ENCODE assay signal across 8 mouse cellular contexts in the genomic region with DNA sequence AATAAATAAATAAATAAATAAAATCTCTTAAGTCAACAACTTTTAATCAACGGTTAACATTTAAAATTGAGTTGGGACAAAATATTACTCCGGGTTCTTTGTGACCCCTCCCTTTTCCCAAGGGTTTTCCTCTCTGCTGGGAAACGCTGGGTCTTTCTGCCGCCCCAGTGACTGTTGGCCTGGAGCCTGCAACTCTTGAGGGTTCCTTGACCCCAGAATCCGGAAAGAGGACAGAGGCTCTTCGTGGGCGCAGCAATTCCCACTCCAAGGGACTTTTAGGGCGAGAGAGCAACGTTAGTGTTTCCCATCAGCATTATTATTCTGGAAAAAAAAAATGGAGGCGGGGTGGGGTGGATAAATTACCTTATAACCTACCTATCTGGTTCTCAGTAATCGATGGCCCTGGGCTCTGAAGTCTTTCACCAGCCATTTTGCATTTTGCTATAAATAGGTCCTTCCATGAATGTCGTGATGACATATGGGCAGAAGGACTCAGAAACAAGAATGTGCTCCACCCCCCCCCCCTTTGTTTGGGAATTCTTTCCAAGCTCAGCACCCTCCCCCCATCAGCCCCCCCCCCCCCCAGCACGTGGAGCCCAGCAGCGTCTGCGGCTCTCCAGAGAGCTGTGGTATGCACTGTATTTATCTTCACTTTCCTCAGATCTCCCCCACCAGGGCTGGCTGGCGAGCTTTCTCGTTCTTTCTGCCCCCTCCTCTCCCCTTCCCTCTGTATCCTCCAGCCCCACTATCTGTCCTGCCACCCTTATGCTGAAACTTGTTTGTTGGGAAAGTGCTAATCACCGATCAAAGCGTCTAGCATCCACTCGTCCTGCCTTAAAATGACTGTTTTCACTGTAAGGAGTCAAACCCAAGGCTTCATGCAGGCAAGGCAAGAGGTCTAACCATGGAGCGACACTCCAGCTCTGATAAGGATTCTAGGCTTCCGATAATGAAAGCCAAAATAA. TPM values are rescaled to one million over a fixed set of nuclear protein-coding genes. Genes with fewer than 3 reads are reported as not detected.
DNase-seq lines count a peak whose midpoint lies in the region; ATAC-seq lines count a peak whose summit lies in the region.

No protein-coding gene starts in this region.

- peaks cover 6% of the 10 kb centered on the region; the same call in 1 of the 2 replicates for H3K36me3 ChIP-seq in heart, embryonic 14.5 days (ENCODE audit: control insufficient read depth, insufficient read depth, low read length)

- peak overlapping the region; percentile 43 to 53 for H3K4me3 ChIP-seq in heart, embryonic 14.5 days (ENCODE audit: control insufficient read depth in 1 of 2, insufficient read depth in 1 of 2, low read depth in 1 of 2, low read length in 2 of 2)

- H3K9me3 ChIP-seq in heart, embryonic 14.5 days (ENCODE audit: control insufficient read depth, low read length), result no peaks in the 10 kb centered on the region

- H3K9ac ChIP-seq in heart, embryonic 14.5 days (ENCODE audit: low read length), result peak overlapping the region; percentile 75

- H3K4me1 ChIP-seq in heart, embryonic 14.5 days (ENCODE audit: control insufficient read depth in 2 of 2, insufficient read depth in 2 of 2, low read length in 2 of 2), result peaks cover 14 to 26% of the 10 kb centered on the region in 2 experiments

- peak overlapping the region; percentile 96 to 99 for H3K27ac ChIP-seq in heart, embryonic 14.5 days (replicated peaks in 1 of 2; ENCODE audit: control insufficient read depth in 1 of 2, insufficient read depth in 1 of 2, low read depth in 2 of 2, low read length in 2 of 2)

- ATAC-seq in heart, embryonic 14.5 days (ENCODE audit: insufficient number of reproducible peaks, insufficient read depth, low FRiP score, low read depth), result peak; percentile 68
- no peak for ATAC-seq in inflammation-experienced regulatory T-cells, adult 6 months

- DNase-seq in adrenal gland, adult (ENCODE audit: inconsistent age in 2 of 2, low spot score in 1 of 2), result peak; percentile 52 to 73
- DNase-seq in adrenal gland, adult 18-20 months (ENCODE audit: low spot score in 2 of 2), result no peak
- DNase-seq in embryo, embryonic 10.5 days (ENCODE audit: low spot score), result peak; percentile 61
- DNase-seq in kidney, postnatal 14 days, result peak; percentile 78
- peak; percentile 61 for DNase-seq in mesoderm, embryonic 11.5 days (ENCODE audit: low read depth, low spot score)
- DNase-seq in thymus, postnatal 25 days, result no peak

- no peaks in the 10 kb centered on the region for H3K27me3 ChIP-seq in heart, embryonic 14.5 days (ENCODE audit: control insufficient read depth, insufficient read depth, low read length)

- WGBS in heart, embryonic 14.5 days, result 1% methylated on average over 21 of the region's 22 CpGs

- H3K4me2 ChIP-seq in heart, embryonic 14.5 days (ENCODE audit: low read length), result peak overlapping the region; percentile 88

RNA-seq across cellular contexts. Expression of gene Cdkl1, which starts 32.6 kb away (rescaled TPM):
- 1 to 10 TPM; 1.7 to 2.2 TPM for total RNA-seq in adrenal gland, adult 18-20 months (2021)
- 6.7 and 6.9 TPM in 2 replicates for polyA plus RNA-seq in heart, embryonic 14.5 days (2014; fragmentation: Nextera tagmentation; extraction: Ambion mirVana)
- not detected for polyA plus RNA-seq in inflammation-experienced regulatory T-cells, adult 6 months (2017; shearing (Covaris generic))

RNA-seq across cellular contexts. Expression of gene Atp5s, which starts 33.8 kb away (rescaled TPM):
- 10 to 100 TPM; 11.5 to 16.2 TPM for total RNA-seq in adrenal gland, adult 18-20 months (2021)
- polyA plus RNA-seq in heart, embryonic 14.5 days (2014; fragmentation: Nextera tagmentation; extraction: Ambion mirVana), result 42.3 and 44.6 TPM in 2 replicates
- 10 to 100 TPM; 12.0 to 17.0 (median 14.8) TPM for polyA plus RNA-seq in inflammation-experienced regulatory T-cells, adult 6 months (2017; shearing (Covaris generic))

RNA-seq across cellular contexts. Expression of gene L2hgdh, which starts 33.8 kb away (rescaled TPM):
- total RNA-seq in adrenal gland, adult 18-20 months (2021), result 10 to 100 TPM; 19.5 to 21.9 TPM
- polyA plus RNA-seq in heart, embryonic 14.5 days (2014; fragmentation: Nextera tagmentation; extraction: Ambion mirVana), result 13.8 and 15.9 TPM in 2 replicates
- polyA plus RNA-seq in inflammation-experienced regulatory T-cells, adult 6 months (2017; shearing (Covaris generic)), result 1 to 10 TPM; 2.8 to 3.2 (median 2.9) TPM

Comparison
In these comparisons a context has a peak if more than half of its experiments do, and no peak if none do; other contexts are left out.
1. DNase-seq: peak in adrenal gland, adult (2 of 2), embryo, embryonic 10.5 days (single experiment), kidney, postnatal 14 days (single experiment) and mesoderm, embryonic 11.5 days (single experiment); none in adrenal gland, adult 18-20 months (0 of 2) and thymus, postnatal 25 days (single experiment).